Mouse (Mus musculus) liver, embryonic 14.5 days (tissue): Measurements from ENCODE around the gene Hdac9. TPM values are rescaled to one million over a fixed set of nuclear protein-coding genes. Genes with fewer than 3 reads are reported as not detected.

Experiments
- ATAC-seq: fragments of 200-750 bp; cut with Nextera tagmentation; 2 replicates; pipeline ENCODE4 v1.8.0; 2017; ENCODE audit warnings: moderate number of reproducible peaks, mild to moderate bottlenecking, moderate library complexity; ENCODE audit not compliant: insufficient read depth
- DNase-seq, 3 experiments: peaks; one replicate each; pipeline ENCODE4 v3.0.0-alpha.2; 2012 to 2013; ENCODE audit warnings: low read depth in 3 of 3, low spot score in 3 of 3
- H3K27ac ChIP-seq: fragments of 300-500 bp; sonication (generic); 2 replicates; pipeline ENCODE4 v1.5.1; 2014; ENCODE audit warnings: moderate library complexity, mild to moderate bottlenecking, control low read depth, inconsistent platforms
- H3K27me3 ChIP-seq: fragments of 300-500 bp; sonication (generic); 2 replicates; pipeline ENCODE4 v1.6.1; 2014; ENCODE audit warnings: mild to moderate bottlenecking, low read length, moderate library complexity; ENCODE audit not compliant: control insufficient read depth, insufficient read depth
- H3K36me3 ChIP-seq: fragments of 300-500 bp; sonication (generic); replicated peaks from 2 replicates; pipeline ENCODE4 v1.6.1; 2014; ENCODE audit warnings: low read depth; ENCODE audit not compliant: control insufficient read depth, insufficient read depth
- H3K4me1 ChIP-seq, 2 experiments: fragments of 200-500 bp in 1 of 2; fragments of 300-500 bp in 1 of 2; sonication (generic) in 1 of 2; replicated peaks; 2 replicates each; pipeline ENCODE4 v1.6.1; 2012 to 2014; ENCODE audit warnings: antibody characterized with exemption in 1 of 2, inconsistent platforms in 1 of 2, low read length in 1 of 2; ENCODE audit not compliant: control insufficient read depth in 2 of 2, insufficient read depth in 2 of 2
- H3K4me2 ChIP-seq: fragments of 300-500 bp; sonication (generic); 2 replicates; pipeline ENCODE4 v1.6.1; 2014; ENCODE audit warnings: low read depth, mild to moderate bottlenecking, control low read depth, moderate library complexity
- H3K4me3 ChIP-seq, 2 experiments: fragments of 200-500 bp in 1 of 2; fragments of 300-500 bp in 1 of 2; sonication (generic) in 1 of 2; 2 replicates each; pipeline ENCODE4 v1.5.1; 2012 to 2014; ENCODE audit warnings: low read depth in 2 of 2, low read length in 2 of 2, mild to moderate bottlenecking in 2 of 2, control low read depth in 1 of 2, inconsistent platforms in 1 of 2, moderate library complexity in 1 of 2; ENCODE audit not compliant: insufficient read depth in 1 of 2
- H3K9ac ChIP-seq: fragments of 300-500 bp; sonication (generic); replicated peaks from 2 replicates; pipeline ENCODE4 v1.6.1; 2014; ENCODE audit warnings: mild to moderate bottlenecking, control low read depth, moderate library complexity
- H3K9me3 ChIP-seq: fragments of 300-500 bp; sonication (generic); 2 replicates; pipeline ENCODE4 v1.6.1; 2016; ENCODE audit warnings: low read length, mixed read lengths; ENCODE audit not compliant: control insufficient read depth
- CTCF ChIP-seq: IDR thresholded peaks from 2 replicates; pipeline ENCODE4 v1.5.1; 2016; ENCODE audit warnings: antibody characterized with exemption, low read depth, control low read depth
- EP300 ChIP-seq: IDR thresholded peaks from 2 replicates; pipeline ENCODE4 v1.6.1; 2016; ENCODE audit warnings: antibody characterized with exemption, low read depth
- WGBS: fragments of 180-500 bp; shearing (Covaris S2); extraction: QIAGEN DNeasy Blood & Tissue Kit; methylation state at CpG from one replicate; pipeline ENCODE4 v1.1.7; 2014; ENCODE audit not compliant: insufficient replicate concordance; 5-methylcytosine and 5-hydroxymethylcytosine counted together
- polyA plus RNA-seq, 2 experiments: library from polyadenylated mRNA; depleted of rRNA in 1 of 2; stranded (reverse) in 1 of 2; unstranded in 1 of 2; fragments of >200 nt; fragmentation: Nextera tagmentation in 1 of 2; extraction: Ambion mirVana in 1 of 2; gene quantifications; 2 replicates each; pipeline versions ENCODE4 v1.2.1 to v1.2.3; 2012 to 2014

Gene Hdac9
- polyA plus RNA-seq, 2 experiments = 1.3 to 1.4 TPM

DNA sequence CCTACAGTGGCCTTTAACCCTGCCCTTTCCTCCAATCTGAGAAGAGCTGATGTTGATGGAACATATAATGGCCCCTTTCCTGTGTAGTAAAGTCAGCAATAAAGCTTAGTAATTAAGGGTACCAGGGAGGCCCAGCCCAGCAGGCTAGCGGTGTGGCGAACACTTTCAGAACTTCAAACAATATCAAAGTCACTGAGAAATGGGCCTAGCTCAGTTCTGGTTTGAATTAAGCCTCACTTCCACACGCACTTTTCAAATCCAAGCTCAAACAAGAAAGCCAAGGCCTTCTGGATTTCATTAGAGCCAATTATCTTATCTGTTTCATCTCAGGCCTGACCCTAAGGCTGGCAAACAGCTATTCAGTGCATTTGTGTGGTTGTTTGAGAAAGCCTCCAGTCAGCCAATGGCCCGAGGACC, 716.9 kb downstream of the Hdac9 start:
- H3K4me3 ChIP-seq = no peak overlapping the region
- no peak for ATAC-seq
- H3K9ac ChIP-seq = no peak overlapping the region
- no peaks in the 10 kb centered on the region for H3K4me1 ChIP-seq
- no peak overlapping the region for H3K27ac ChIP-seq
- H3K27me3 ChIP-seq = no peaks in the 10 kb centered on the region
- H3K4me2 ChIP-seq = no peak overlapping the region
- no peaks in the 10 kb centered on the region for H3K36me3 ChIP-seq
- H3K9me3 ChIP-seq = no peaks in the 10 kb centered on the region
- no peak for DNase-seq
- 56% methylated on average over 4 of the region's 4 CpGs for WGBS
- TF ChIP-seq EP300 = no peak
- no peak for TF ChIP-seq CTCF

DNA sequence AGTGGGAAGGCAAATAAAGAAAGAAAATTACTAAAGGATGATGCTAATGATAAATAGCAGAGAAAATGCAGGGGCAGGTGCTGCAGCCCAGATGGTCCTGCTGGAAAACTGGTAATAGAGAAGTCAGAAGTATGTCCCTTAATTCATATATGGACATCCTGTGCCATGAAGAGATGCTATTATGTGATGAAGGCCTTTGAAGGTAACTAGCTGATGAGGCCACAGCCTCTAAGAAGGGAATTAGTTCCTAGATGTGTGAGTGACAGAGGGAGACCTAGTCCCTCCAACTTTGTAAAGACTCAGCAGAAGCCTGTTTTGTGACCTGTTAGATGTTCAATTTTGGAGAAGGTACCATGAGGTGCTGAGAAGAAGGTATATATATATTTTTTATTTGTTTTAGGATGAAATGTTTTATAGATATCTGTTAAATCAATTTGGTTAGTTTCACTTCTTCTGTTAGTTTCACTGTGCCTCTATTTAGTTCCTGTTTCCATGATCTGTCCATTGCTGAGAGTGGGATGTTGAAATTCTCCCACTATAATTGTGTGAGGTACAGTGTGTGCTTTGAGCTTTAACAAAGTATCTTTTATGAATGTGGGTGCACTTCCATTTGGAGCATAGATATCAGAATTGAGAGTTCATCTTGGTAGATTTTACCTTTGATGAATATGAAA, 721.6 kb downstream of the Hdac9 start:
- H3K27me3 ChIP-seq = no peaks in the 10 kb centered on the region
- no peak for DNase-seq
- H3K36me3 ChIP-seq = no peaks in the 10 kb centered on the region
- H3K9ac ChIP-seq = no peak overlapping the region
- H3K9me3 ChIP-seq = no peaks in the 10 kb centered on the region
- ATAC-seq = no peak
- no peak overlapping the region for H3K4me3 ChIP-seq
- TF ChIP-seq EP300 (no peak), CTCF (no peak)
- no peak overlapping the region for H3K4me2 ChIP-seq
- no peaks in the 10 kb centered on the region for H3K4me1 ChIP-seq
- H3K27ac ChIP-seq = no peak overlapping the region

DNA sequence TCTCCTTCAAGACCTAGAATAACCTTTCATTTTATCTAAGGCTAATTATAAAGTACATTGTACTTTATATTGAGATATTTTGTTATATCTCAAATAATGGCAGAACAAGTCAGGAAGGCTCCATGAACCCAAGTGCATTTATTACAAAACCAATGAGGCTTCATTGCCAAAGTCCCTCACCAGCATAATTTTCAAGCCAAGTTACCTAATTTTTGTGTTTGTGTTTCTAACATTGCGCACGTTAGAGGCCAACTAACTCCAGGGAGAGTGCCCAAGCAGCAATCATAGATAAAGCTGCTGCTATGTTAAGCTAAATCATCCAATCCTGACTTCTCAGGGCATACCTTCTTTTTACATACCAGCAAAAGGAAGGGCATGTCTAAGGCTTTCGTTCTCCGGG, 722.8 kb downstream of the Hdac9 start:
- Histone ChIP-seq H3K27me3 (no peaks in the 10 kb centered on the region), H3K4me2 (no peak overlapping the region), H3K4me3 (no peak overlapping the region), H3K4me1 (no peaks in the 10 kb centered on the region), H3K9ac (no peak overlapping the region), H3K27ac (no peak overlapping the region), H3K9me3 (no peaks in the 10 kb centered on the region), H3K36me3 (no peaks in the 10 kb centered on the region)
- no peak for DNase-seq
- ATAC-seq = no peak
- TF ChIP-seq CTCF (no peak), EP300 (no peak)
- WGBS = 71% methylated on average over 4 of the region's 4 CpGs

DNA sequence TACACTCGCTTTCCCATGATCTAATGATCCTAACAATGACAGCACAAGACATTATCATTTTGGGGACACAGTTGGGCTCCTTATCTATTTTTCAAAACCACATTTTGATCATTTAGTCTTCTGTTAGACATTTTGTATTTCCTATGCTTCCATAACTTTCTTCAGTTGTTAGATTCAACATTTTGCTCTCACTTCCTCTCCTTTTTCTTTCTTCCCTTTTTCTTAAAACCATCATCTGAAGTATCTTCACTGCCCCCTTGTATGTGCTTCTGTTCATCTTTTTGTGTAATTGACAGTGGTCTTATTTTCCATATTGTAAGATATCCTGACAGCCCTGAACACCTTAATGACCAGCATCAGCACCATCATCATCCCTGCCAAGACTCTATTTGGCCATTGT, 725.6 kb downstream of the Hdac9 start:
- Histone ChIP-seq H3K36me3 (no peaks in the 10 kb centered on the region), H3K4me1 (no peaks in the 10 kb centered on the region), H3K9ac (no peak overlapping the region), H3K4me3 (no peak overlapping the region), H3K9me3 (no peaks in the 10 kb centered on the region), H3K27ac (no peak overlapping the region), H3K27me3 (no peaks in the 10 kb centered on the region), H3K4me2 (no peak overlapping the region)
- WGBS = 50% methylated on average over 1 of the region's 1 CpGs
- no peak for TF ChIP-seq CTCF
- TF ChIP-seq EP300 = no peak
- DNase-seq (no peak), ATAC-seq (no peak)

DNA sequence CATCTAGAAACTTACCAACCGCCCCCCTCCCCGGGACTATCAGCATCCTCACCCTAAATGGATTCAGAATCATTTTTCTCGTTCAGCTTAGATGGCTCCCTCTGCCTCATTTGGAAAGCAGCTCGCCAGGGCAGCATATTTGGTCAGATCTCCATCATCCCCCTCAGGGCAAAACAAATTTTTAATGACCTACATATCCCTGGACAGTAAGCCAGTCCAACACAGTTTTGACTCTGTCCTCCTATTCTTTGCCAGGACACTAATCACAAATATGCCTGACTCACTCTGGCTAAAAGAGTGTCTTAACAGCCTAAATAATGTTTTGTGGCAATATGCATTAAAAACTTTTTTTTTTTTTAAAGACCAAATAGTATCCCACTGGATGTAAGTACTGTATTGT, 738.0 kb downstream of the Hdac9 start:
- no peaks in the 10 kb centered on the region for H3K4me1 ChIP-seq

More for the DNA sequence above, 738.0 kb downstream of the Hdac9 start:
- Histone ChIP-seq H3K4me3 (no peak overlapping the region), H3K4me2 (no peak overlapping the region), H3K9me3 (no peaks in the 10 kb centered on the region), H3K9ac (no peak overlapping the region), H3K27me3 (no peaks in the 10 kb centered on the region), H3K27ac (no peak overlapping the region), H3K36me3 (no peaks in the 10 kb centered on the region)
- DNase-seq (no peak), ATAC-seq (no peak)
- TF ChIP-seq EP300 (no peak), CTCF (no peak)
- WGBS = 60% methylated on average over 4 of the region's 4 CpGs
